Mouse (Mus musculus) erythroid progenitor cell, adult 5-6 weeks (primary cell): ENCODE results near the gene Vps8. TPM values are rescaled to one million over a fixed set of nuclear protein-coding genes. Genes with fewer than 3 reads are reported as not detected.

Source experiments
- ATAC-seq: replicated peaks from 2 replicates; pipeline ENCODE4 v1.8.0; 2016; ENCODE audit warnings: moderate number of reproducible peaks, mild to moderate bottlenecking, moderate TSS enrichment, inconsistent platforms; ENCODE audit not compliant: poor library complexity, low FRiP score, severe bottlenecking
- total RNA-seq, 2 experiments: library from RNA; stranded (forward) in 1 of 2; stranded (reverse) in 1 of 2; fragments of 150-400 nt in 1 of 2; fragments of 186-747, 209-891 nt in 1 of 2; gene quantifications; 2 replicates each; pipeline versions ENCODE4 v1.2.3 to v1.2.4; 2015 to 2017; ENCODE audit warnings: low replicate concordance in 2 of 2

The Vps8 gene
- total RNA-seq, 2 experiments from 2014 or later, result 5.0 to 7.9 TPM

DNA sequence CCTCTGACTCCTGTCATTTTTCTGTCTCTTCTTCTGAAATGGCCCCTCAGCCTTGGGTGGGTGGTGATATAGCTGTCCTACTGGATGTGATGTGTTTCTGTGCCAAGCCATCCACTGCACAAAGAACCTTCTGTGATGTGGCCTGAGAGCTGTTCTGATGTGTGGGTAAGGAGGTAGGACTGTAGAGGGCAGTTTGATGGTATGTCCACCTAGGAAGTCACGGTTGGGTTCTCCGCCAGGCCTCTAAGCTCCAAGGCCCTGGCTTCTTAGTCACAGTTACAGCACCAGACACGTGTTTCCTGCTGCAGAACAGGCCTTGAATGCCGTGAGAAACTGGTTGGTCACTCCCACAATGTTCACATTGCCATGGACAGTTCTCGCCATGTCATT is 184.7 kb downstream of the Vps8 start:
- ATAC-seq, result no peak

- ATAC-seq, result no peak
These were observed 185.4 kb downstream of the Vps8 start for GRCm38 (mm10) chr16:21608176-21608865.

GRCm38 (mm10) chr16:21610473-21610872 is 187.6 kb downstream of the Vps8 start:
- no peak for ATAC-seq

GRCm38 (mm10) chr16:21615802-21616201 is 192.9 kb downstream of the Vps8 start:
- no peak for ATAC-seq

DNA sequence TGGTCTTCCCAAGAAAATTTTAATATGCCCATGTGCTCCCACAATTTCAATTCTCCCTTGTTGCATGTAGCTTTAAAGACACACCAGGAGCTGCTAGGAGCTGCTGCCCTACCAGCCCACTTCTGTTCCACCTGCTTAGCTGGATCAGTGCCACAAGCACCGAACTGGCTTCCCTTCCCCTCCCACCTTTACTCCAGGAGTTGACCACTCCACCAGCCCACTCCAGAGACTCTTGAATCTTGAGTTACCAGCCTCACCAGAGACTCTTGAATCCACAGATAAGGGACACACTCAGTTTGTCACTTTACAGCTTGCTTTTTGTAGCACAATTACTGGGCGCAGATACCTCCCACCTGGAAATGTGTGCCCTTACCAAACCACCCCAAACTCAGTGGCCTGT is 197.7 kb downstream of the Vps8 start:
- ATAC-seq, result no peak

- no peak for ATAC-seq
These were observed 203.1 kb downstream of the Vps8 start for GRCm38 (mm10) chr16:21625784-21626634.

- no peak for ATAC-seq
These were observed 204.3 kb downstream of the Vps8 start for GRCm38 (mm10) chr16:21627248-21627647.

- ATAC-seq, result no peak
These were observed 205.2 kb downstream of the Vps8 start for GRCm38 (mm10) chr16:21628061-21628591.

GRCm38 (mm10) chr16:21630614-21631013 is 207.7 kb downstream of the Vps8 start:
- ATAC-seq, result no peak

GRCm38 (mm10) chr16:21631815-21632222 is 208.9 kb downstream of the Vps8 start:
- no peak for ATAC-seq

GRCm38 (mm10) chr16:21634460-21634859 is 211.5 kb downstream of the Vps8 start:
- no peak for ATAC-seq

DNA sequence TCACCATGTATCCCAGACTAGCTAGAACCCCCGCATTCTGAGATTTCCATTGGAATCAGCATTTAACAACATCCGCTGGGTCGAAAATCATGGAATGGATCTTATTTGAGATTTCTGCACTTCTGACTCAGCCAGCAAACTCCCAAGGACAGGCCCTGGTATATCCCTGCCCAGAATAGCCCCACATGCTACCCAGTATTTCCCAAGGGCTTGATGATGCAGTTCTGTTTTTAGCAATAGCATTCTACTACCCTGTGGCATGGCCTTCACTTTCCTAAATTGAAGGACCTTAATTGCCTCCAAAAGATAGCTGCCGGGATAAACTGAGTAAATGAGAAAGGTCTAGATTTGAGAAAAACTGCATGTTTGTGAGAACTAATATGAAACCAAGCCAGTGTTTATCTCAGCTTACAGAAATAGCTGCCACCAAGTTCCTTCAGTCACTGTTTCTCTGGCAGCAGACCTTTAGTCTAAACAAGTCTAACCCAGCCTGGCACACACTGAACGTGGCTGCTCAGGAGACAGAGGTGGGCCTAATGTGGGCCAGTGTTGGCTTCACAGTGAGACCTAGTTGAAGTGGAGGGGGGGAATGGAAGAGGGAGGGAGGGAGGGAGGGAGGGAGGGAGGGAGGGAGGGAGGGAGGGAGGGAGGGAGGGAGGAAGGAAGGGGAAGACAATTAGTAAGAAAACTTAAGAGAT is 213.4 kb downstream of the Vps8 start:
- no peak for ATAC-seq

DNA sequence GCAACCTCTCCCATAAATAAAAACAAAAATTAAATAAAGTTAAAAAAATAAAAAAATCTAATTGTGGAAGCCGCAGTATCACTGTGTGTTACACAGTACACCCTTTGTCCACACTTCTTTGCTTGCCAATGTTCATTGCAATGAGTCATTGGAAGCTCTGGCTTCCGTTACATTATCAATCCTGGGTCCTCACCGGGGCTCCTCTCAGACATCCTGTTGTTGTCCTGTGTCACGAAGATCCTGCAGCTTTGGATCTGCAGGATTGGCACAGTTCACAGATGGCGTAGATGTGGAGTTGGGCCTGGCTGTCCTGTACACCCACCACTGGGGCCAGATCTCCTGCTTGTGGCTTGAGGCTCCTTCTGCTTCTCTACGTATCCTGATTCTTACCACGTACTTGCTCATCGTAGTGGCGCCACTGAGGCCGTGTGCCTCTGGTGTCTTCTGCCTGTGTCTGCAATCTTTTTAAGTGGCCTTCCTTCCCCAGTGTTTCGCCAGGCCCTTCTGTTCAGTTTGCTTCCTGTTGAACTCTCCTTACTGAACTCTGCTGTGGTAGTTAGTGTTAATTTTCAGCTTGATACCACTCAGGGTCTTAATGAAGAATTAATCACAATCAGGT is 214.4 kb downstream of the Vps8 start:
- no peak for ATAC-seq

DNA sequence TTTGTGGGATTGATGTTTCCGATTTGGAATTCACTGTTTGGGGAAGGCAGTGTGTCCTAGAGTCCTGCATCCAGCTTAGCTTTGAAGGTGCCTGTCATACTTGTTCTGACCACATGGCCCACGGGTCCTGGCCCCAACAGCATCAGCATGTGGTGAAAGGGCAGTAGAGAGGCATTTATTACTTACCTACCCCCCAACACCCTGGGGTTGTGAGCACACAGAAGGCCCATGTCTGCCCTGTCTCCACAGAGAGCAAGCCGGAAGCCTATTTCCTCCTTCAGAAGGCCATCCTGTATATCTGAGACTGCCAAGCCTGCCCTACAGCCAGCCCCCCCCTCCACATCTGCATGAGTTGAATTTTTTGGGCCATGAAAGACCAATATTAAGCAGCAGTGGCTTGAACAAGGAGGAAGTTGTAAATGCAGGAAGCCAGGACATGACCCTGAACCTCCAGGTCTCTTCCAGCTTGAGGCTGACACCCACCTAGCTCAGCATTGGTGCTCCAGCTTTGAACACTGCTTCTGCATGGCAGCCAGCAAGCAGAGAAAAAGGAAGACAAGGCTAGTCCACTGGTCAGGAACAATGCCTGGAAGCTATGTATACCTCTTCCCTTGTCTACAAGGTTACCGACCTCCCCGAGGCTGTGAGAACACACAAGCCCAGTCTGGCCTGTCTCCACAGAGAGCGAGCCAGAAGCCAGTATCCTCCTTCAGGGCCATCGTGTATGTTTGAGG is 218.0 kb downstream of the Vps8 start:
- ATAC-seq, result no peak

DNA sequence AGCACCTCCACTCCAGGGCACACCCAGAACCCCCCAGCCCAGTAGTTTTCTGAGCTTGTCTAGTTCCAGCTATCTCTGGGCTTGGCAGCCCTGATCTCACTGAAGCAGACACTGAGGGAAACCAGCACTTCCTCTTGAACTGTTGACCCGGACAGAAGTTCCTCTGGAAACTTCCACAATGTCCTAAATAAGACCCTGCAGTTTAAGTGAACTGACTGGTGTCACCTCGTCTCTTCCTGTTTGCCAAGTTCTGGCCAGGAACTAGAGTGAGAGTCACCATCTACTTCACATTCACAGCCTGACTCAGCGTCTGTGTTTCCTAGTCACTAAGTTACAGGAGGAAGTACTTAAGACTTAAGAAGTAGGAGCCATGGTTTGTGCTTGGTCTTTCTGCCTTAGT is 219.0 kb downstream of the Vps8 start:
- no peak for ATAC-seq

DNA sequence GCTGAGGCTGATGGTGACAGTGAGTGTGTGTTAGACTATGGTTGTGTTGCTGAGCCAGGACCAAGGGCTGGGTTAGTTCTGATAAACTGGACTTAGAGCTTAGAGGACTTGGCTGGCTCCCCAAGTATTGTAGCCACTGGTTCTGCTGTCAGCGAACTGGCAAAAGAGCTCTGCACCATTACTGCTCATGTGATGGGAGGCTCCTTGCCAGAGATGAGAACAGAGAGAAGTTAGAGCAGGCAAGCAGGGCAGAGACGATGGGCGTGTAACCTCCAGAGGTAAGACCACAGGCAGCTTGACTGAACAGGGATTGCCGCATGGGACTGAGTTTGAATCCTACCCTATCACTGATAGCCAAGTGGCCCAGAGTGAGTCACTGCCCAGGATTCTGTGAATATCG is 220.0 kb downstream of the Vps8 start:
- ATAC-seq, result no peak

DNA sequence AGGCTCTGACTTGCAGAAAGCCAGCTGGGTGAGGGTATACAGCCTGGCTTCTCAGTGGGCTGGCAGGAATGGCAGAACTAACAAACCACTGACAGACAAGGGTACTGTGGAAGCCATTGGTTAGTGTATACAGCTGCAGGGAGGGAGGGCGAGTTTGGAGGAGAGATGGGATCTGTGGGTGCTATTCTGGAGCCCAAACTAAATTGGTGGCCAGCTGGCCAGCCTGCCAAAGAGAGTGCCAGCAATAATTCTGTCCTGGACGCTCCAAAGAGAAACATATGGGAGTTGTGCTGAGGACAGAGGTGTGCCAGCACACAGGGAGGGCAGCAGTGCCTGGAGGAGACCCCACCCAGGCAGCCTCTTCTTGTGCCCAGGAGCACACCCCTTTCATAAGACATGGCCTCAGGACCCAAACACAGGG is 220.7 kb downstream of the Vps8 start:
- ATAC-seq, result no peak

- no peak for ATAC-seq
These were observed 221.2 kb downstream of the Vps8 start for GRCm38 (mm10) chr16:21644066-21644561.

DNA sequence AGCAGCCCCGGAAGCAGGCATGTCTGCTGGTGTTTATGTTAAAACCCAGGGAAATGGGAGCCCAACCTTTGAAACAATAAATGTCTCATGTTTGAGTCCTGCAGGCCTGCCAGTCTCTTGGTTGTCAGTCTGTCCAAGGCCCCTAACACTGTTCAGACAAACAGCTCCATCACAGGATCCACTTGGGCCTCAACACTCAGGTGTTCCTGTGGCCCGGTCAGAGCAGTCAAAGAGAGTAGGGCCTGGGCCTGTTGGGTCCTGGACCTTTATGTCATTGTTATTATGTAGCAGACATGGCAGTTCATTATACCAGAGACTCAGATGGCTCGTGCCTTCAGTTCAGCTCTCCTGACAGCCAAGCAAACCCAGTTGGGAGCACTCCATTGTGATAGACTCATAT is 221.7 kb downstream of the Vps8 start:
- no peak for ATAC-seq
